Mouse (Mus musculus): Measurements from ENCODE around the gene Acvr1b. TPM values are rescaled to one million over a fixed set of nuclear protein-coding genes. Genes with fewer than 3 reads are reported as not detected.

Acvr1b gene
- polyA plus RNA-seq, 1 experiment from 2014 or later = 17.4 TPM

- Histone ChIP-seq H3K27ac (ENCODE audit: low read depth, low read length) (no peak overlapping the region), H3K4me2 (ENCODE audit: low read depth) (no peak overlapping the region), H3K4me1 (ENCODE audit: control insufficient read depth, insufficient read depth, low read length) (0 out of 2 replicates have a peak, but pooled peaks cover 4% of the 10 kb centered on the region), H3K9me3 (ENCODE audit: control insufficient read depth, low read length) (no peaks in the 10 kb centered on the region), H3K27me3 (ENCODE audit: control insufficient read depth, insufficient read depth, low read length) (no peaks in the 10 kb centered on the region), H3K9ac (ENCODE audit: low read length) (no peak overlapping the region; the same call in 1 of the 2 replicates), H3K4me3 (ENCODE audit: low read depth, low read length) (no peak overlapping the region), H3K36me3 (ENCODE audit: control insufficient read depth, insufficient read depth, low read length) (no peaks in the 10 kb centered on the region)
- ATAC-seq (ENCODE audit: insufficient read depth, low FRiP score, low TSS enrichment) (no peak), DNase-seq (ENCODE audit: low spot score) (no peak)
- 89% methylated on average over 11 of the region's 11 CpGs for WGBS
These were observed 84.6 kb downstream of the Acvr1b start for GRCm38 (mm10) chr15:101258420-101258819.

- Histone ChIP-seq H3K27me3 (ENCODE audit: control insufficient read depth, insufficient read depth, low read length) (no peaks in the 10 kb centered on the region), H3K9me3 (ENCODE audit: control insufficient read depth, low read length) (no peaks in the 10 kb centered on the region), H3K36me3 (ENCODE audit: control insufficient read depth, insufficient read depth, low read length) (no peaks in the 10 kb centered on the region), H3K4me2 (ENCODE audit: low read depth) (no peak overlapping the region), H3K4me1 (ENCODE audit: control insufficient read depth, insufficient read depth, low read length) (no peaks in the 10 kb centered on the region), H3K9ac (ENCODE audit: low read length) (no peak overlapping the region), H3K4me3 (ENCODE audit: low read depth, low read length) (no peak overlapping the region), H3K27ac (ENCODE audit: low read depth, low read length) (no peak overlapping the region)
- DNase-seq (ENCODE audit: low spot score) = no peak
- WGBS = 83% methylated on average over 3 of the region's 3 CpGs
- no peak for ATAC-seq (ENCODE audit: insufficient read depth, low FRiP score, low TSS enrichment)
These were observed 86.1 kb downstream of the Acvr1b start for GRCm38 (mm10) chr15:101259922-101260321.

GRCm38 (mm10) chr15:101260387-101260786 is 86.5 kb downstream of the Acvr1b start:
- H3K9me3 ChIP-seq (ENCODE audit: control insufficient read depth, low read length) = no peaks in the 10 kb centered on the region
- no peaks in the 10 kb centered on the region for H3K27me3 ChIP-seq (ENCODE audit: control insufficient read depth, insufficient read depth, low read length)
- ATAC-seq (ENCODE audit: insufficient read depth, low FRiP score, low TSS enrichment) = no peak
- H3K9ac ChIP-seq (ENCODE audit: low read length) = no peak overlapping the region
- H3K4me1 ChIP-seq (ENCODE audit: control insufficient read depth, insufficient read depth, low read length) = no peaks in the 10 kb centered on the region
- H3K4me2 ChIP-seq (ENCODE audit: low read depth) = no peak overlapping the region
- no peak overlapping the region for H3K27ac ChIP-seq (ENCODE audit: low read depth, low read length)
- H3K4me3 ChIP-seq (ENCODE audit: low read depth, low read length) = no peak overlapping the region
- DNase-seq (ENCODE audit: low spot score) = no peak
- no peaks in the 10 kb centered on the region for H3K36me3 ChIP-seq (ENCODE audit: control insufficient read depth, insufficient read depth, low read length)
- 56% methylated on average over 10 of the region's 10 CpGs for WGBS

GRCm38 (mm10) chr15:101260874-101261622 is 87.2 kb downstream of the Acvr1b start:
- no peaks in the 10 kb centered on the region for H3K36me3 ChIP-seq (ENCODE audit: control insufficient read depth, insufficient read depth, low read length)
- peaks cover 2% of the 10 kb centered on the region; the same call in 1 of the 2 replicates for H3K27me3 ChIP-seq (ENCODE audit: control insufficient read depth, insufficient read depth, low read length)
- WGBS = 79% methylated on average over 13 of the region's 13 CpGs
- no peak overlapping the region for H3K9ac ChIP-seq (ENCODE audit: low read length)
- H3K27ac ChIP-seq (ENCODE audit: low read depth, low read length) = 0 out of 2 replicates have a peak overlapping the region, but pooled peaks have one; percentile 14
- peaks cover 4% of the 10 kb centered on the region for H3K4me1 ChIP-seq (ENCODE audit: control insufficient read depth, insufficient read depth, low read length)
- no peak overlapping the region for H3K4me3 ChIP-seq (ENCODE audit: low read depth, low read length)
- H3K4me2 ChIP-seq (ENCODE audit: low read depth) = no peak overlapping the region
- H3K9me3 ChIP-seq (ENCODE audit: control insufficient read depth, low read length) = no peaks in the 10 kb centered on the region
- ATAC-seq (ENCODE audit: insufficient read depth, low FRiP score, low TSS enrichment) (no peak), DNase-seq (ENCODE audit: low spot score) (no peak)

GRCm38 (mm10) chr15:101262502-101262901 is 88.6 kb downstream of the Acvr1b start:
- 79% methylated on average over 5 of the region's 5 CpGs for WGBS
- Histone ChIP-seq H3K9me3 (ENCODE audit: control insufficient read depth, low read length) (no peaks in the 10 kb centered on the region), H3K27me3 (ENCODE audit: control insufficient read depth, insufficient read depth, low read length) (peaks cover 12% of the 10 kb centered on the region), H3K9ac (ENCODE audit: low read length) (no peak overlapping the region), H3K36me3 (ENCODE audit: control insufficient read depth, insufficient read depth, low read length) (no peaks in the 10 kb centered on the region), H3K4me3 (ENCODE audit: low read depth, low read length) (no peak overlapping the region), H3K4me1 (ENCODE audit: control insufficient read depth, insufficient read depth, low read length) (peaks cover 9% of the 10 kb centered on the region), H3K27ac (ENCODE audit: low read depth, low read length) (no peak overlapping the region), H3K4me2 (ENCODE audit: low read depth) (no peak overlapping the region)
- DNase-seq (ENCODE audit: low spot score) = no peak
- ATAC-seq (ENCODE audit: insufficient read depth, low FRiP score, low TSS enrichment) = no peak

Small RNA genes within 50 kb of the gene (microRNA-seq; reads per million reads assigned to microRNA genes)
- gene Mir6962 = 0.78 reads per million

Other genes with a start within 250 kb of the Acvr1b start
- not detected in 2 replicates for gene Gm47841, start 126.7 kb upstream of the Acvr1b start, polyA plus RNA-seq (2014; fragmentation: Nextera tagmentation; extraction: Ambion mirVana)
- 1.6 and 1.7 TPM in 2 replicates for gene Fignl2, start 95.5 kb upstream of the Acvr1b start, polyA plus RNA-seq (2014; fragmentation: Nextera tagmentation; extraction: Ambion mirVana)
- gene Ankrd33, start 58.3 kb upstream of the Acvr1b start, polyA plus RNA-seq (2014; fragmentation: Nextera tagmentation; extraction: Ambion mirVana) = not detected in 2 replicates
- gene Acvrl1, start 45.5 kb upstream of the Acvr1b start, polyA plus RNA-seq (2014; fragmentation: Nextera tagmentation; extraction: Ambion mirVana) = 5.1 and 5.2 TPM in 2 replicates
- 6.6 TPM in 2 replicates for gene Grasp, start 50.1 kb downstream of the Acvr1b start, polyA plus RNA-seq (2014; fragmentation: Nextera tagmentation; extraction: Ambion mirVana)
- 3.2 and 4.4 TPM in 2 replicates for gene Nr4a1, start 80.2 kb downstream of the Acvr1b start, polyA plus RNA-seq (2014; fragmentation: Nextera tagmentation; extraction: Ambion mirVana)
- 69.5 and 74.4 TPM in 2 replicates for gene Atg101, start 110.2 kb downstream of the Acvr1b start, polyA plus RNA-seq (2014; fragmentation: Nextera tagmentation; extraction: Ambion mirVana)
- gene 6030408B16Rik, start 119.1 kb downstream of the Acvr1b start, polyA plus RNA-seq (2014; fragmentation: Nextera tagmentation; extraction: Ambion mirVana) = 0.33 and 0.42 TPM in 2 replicates
- not detected in 2 replicates for gene Krt80, start 196.1 kb downstream of the Acvr1b start, polyA plus RNA-seq (2014; fragmentation: Nextera tagmentation; extraction: Ambion mirVana)
- 10.6 and 12.3 TPM in 2 replicates for gene Krt7, start 237.0 kb downstream of the Acvr1b start, polyA plus RNA-seq (2014; fragmentation: Nextera tagmentation; extraction: Ambion mirVana)